Mouse (Mus musculus) heart, adult 2 months (tissue): ENCODE measurements around the gene Gm10800. TPM values are rescaled to one million over a fixed set of nuclear protein-coding genes. Genes with fewer than 3 reads are reported as not detected.
"Not testable (repeated sequence)": the region's sequence is repeated elsewhere in the genome, so short reads cannot be mapped to it uniquely, and the experiment has no call there.

ENCODE experiments used
- DNase-seq, 2 experiments: peaks; one replicate each; pipeline ENCODE4 v3.0.0; 2021
- H3K27ac ChIP-seq: fragments of 200-600 bp; 2 replicates; pipeline ENCODE4 v1.8.1; 2022
- H3K27me3 ChIP-seq: fragments of 200-500 bp; 2 replicates; pipeline ENCODE4 v1.6.1; 2012; ENCODE audit warnings: mild to moderate bottlenecking, low read length, inconsistent platforms, mixed read lengths; ENCODE audit not compliant: control insufficient read depth, insufficient read depth
- H3K36me3 ChIP-seq: fragments of 200-500 bp; 2 replicates; pipeline ENCODE4 v1.6.1; 2012; ENCODE audit warnings: low read length, inconsistent platforms; ENCODE audit not compliant: control insufficient read depth, insufficient read depth
- H3K4me1 ChIP-seq: fragments of 200-500 bp; 2 replicates; pipeline ENCODE4 v1.6.1; 2011; ENCODE audit warnings: low read length; ENCODE audit not compliant: control insufficient read depth, insufficient read depth
- H3K4me3 ChIP-seq: fragments of 200-600 bp; 2 replicates; pipeline ENCODE4 v1.8.1; 2022
- H3K79me2 ChIP-seq: fragments of 200-500 bp; replicated peaks from 2 replicates; pipeline ENCODE4 v1.6.1; 2012; ENCODE audit warnings: mild to moderate bottlenecking, inconsistent platforms, low read length, moderate library complexity, mixed read lengths; ENCODE audit not compliant: control insufficient read depth, insufficient read depth
- H3K9ac ChIP-seq: fragments of 200-500 bp; 2 replicates; pipeline ENCODE4 v1.6.1; 2012; ENCODE audit warnings: low read depth, mild to moderate bottlenecking, control low read depth, inconsistent platforms, low read length, mixed read lengths
- CTCF ChIP-seq: fragments of 200-600 bp; IDR thresholded peaks from 2 replicates; pipeline ENCODE4 v1.8.1; 2022; ENCODE audit warnings: antibody characterized with exemption, mild to moderate bottlenecking, moderate library complexity
- EP300 ChIP-seq: fragments of 200-500 bp; IDR thresholded peaks from 2 replicates; pipeline ENCODE4 v1.6.1; 2011; ENCODE audit warnings: low read depth, low read length, control low read depth; ENCODE audit not compliant: insufficient read depth
- POLR2A ChIP-seq: fragments of 200-500 bp; IDR thresholded peaks from 2 replicates; pipeline ENCODE4 v1.6.1; 2011; ENCODE audit warnings: mild to moderate bottlenecking, low read depth, low read length, control low read depth; ENCODE audit not compliant: insufficient read depth
- WGBS: fragments of 180-500 bp; shearing (Covaris S2); methylation state at CpG from one replicate; pipeline ENCODE4 v1.1.7; 2018; 5-methylcytosine and 5-hydroxymethylcytosine counted together
- intact Hi-C: fragments of 180-260 bp; cut with DNase I; formaldehyde crosslinking; loops from one replicate; pipeline ENCODE4 v1.15.1; 2025
- long read RNA-seq: library from polyadenylated mRNA; stranded (forward); transcript quantifications from one replicate; pipeline ENCODE4 v2.0.0, GENCODE M21; 2021
- polyA plus RNA-seq: library from polyadenylated mRNA; depleted of rRNA; stranded (reverse); fragments of >200 nt; gene quantifications from 2 replicates; pipeline ENCODE4 v1.2.3, GENCODE M21; 2012; rRNA removed
- total RNA-seq, 2 experiments: library from RNA; stranded (reverse); gene quantifications; 2 replicates each; pipeline ENCODE4 v1.2.3; 2021

Gene Gm10800
- total RNA-seq (1 to 10 TPM in 1 of 2 experiments, not detected in 1; 1.3 TPM), polyA plus RNA-seq (0.20 and 0.41 TPM in 2 replicates)
- long read RNA-seq = 0 reads

DNA sequence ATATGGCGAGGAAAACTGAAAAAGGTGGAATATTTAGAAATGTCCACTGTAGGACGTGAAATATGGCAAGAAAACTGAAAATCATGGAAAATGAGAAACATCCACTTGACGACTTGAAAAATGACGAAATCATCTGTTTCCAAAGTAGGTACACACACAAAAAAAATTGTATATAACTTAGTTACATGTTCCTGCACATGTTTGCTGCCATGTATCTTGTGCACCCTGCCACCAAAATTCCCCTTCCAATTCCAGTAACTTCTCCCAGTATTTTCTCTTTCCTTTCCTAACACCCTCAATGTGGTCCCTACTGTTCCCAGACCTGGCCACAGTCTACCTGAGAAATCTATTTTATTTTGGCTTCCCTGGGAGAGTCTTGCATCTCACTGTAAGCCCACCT lies at the start of gene Gm10800:
Gene Gm10800 (minus strand): TSS at position 101 of the 400 bp plus-strand sequence.
- H3K79me2 ChIP-seq, H3K27ac ChIP-seq, H3K4me1 ChIP-seq, H3K4me3 ChIP-seq, H3K27me3 ChIP-seq, H3K9ac ChIP-seq, H3K36me3 ChIP-seq, intact Hi-C loops, DNase-seq: not testable (repeated sequence)
- WGBS = 85% methylated on average over 4 of the region's 4 CpGs

DNA sequence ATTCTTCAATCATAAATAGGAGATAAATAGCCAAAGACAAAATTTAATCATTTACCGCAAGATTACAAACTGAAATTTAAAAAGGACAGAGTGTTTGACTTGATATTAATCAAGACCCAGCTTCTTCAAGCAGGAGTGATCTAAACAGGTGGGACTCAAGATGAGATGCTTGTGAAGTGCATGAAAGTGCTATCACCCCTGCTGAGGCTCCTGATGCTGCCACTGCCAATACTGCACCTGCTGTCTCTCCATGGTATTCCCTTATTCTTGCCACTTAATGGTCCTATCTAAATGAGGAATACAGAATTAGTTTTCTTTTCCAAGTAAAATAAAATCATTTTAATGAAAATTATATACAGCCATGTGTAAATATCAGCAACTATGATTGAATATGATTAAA lies 30.4 kb upstream of the Gm10800 start:
- intact Hi-C loops = loop anchor here (10.0 kb wide), 1 partner anchor 63 kb away; no protein-coding TSS in a partner anchor
- Histone ChIP-seq H3K27ac (no peak overlapping the region), H3K4me3 (no peak overlapping the region), H3K9ac (no peak overlapping the region), H3K79me2 (no peaks in the 10 kb centered on the region), H3K4me1 (no peaks in the 10 kb centered on the region), H3K27me3 (no peaks in the 10 kb centered on the region), H3K36me3 (no peaks in the 10 kb centered on the region)
- WGBS = 98% methylated on average over 1 of the region's 1 CpGs
- TF ChIP-seq EP300 (no peak), POLR2A (no peak), CTCF (no peak)
- no peak for DNase-seq

DNA sequence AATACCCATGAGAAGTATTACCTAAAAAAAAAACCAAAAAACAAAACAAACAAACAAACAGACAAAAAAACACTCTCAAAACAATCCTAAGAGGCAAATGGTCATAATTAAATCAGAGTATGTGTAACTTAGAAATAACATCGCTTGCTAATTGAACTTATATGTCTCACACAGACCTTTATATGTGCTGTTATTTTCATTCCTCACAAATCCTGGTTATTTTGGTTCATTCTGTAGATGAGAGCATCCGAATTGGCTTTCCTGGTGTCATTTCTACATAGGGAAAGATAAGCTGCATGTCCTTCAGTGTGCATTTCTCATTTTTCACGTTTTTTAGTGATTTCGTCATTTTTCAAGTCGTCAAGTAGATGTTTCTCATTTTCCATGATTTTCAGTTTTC lies 5.2 kb downstream of the Gm10800 start, which contains the start of gene Gm10801:
Gene Gm10801 (plus strand): TSS at position 301 of the 400 bp plus-strand sequence.
- H3K79me2 ChIP-seq, H3K4me1 ChIP-seq, H3K27ac ChIP-seq, H3K9ac ChIP-seq, DNase-seq, H3K36me3 ChIP-seq, H3K4me3 ChIP-seq, intact Hi-C loops, H3K27me3 ChIP-seq: not testable (repeated sequence)
- 69% methylated on average over 4 of the region's 5 CpGs for WGBS

Other genes starting within 250 kb of the Gm10800 start
- under 1 TPM in 1 of 2 experiments, not detected in 1; 0.55 TPM for gene Gm10801, start 5.1 kb downstream of the Gm10800 start, total RNA-seq
- not detected in 2 replicates for gene Gm10801, start 5.1 kb downstream of the Gm10800 start, polyA plus RNA-seq